In the genomic region with DNA sequence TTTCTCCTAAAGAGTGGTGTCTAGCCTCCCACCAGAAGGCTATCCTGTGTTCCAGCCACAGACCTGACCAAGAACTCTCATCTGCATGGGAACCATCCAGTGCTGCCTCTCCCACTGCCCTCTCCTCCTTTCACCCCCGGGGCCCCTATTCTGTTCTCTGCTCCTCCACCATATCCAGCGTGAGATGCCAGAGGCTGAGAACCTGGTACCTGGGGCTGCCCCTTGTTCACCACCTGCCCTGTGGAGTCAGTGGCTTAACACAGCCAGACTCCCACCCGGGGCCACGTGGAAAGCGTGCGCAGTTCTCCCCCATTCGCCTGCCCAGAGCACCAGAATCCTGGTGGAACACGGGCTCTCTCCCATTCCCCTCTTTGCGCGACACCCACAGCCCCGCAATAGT, we compare ENCODE assay signal across 31 mouse cellular contexts.
"Had no signal": no experiment of that assay in that cellular context is flagged by ENCODE, and none has a peak within 500 bp of the region (broad histone marks: within the 10 kb centered on the region; RNA-seq: fewer than 3 reads in every experiment).

No protein-coding gene starts in this region.

- H3K4me2 ChIP-seq: limb, embryonic 12.5 days; limb, embryonic 13.5 days; limb, embryonic 15.5 days; liver, embryonic 11.5 days; liver, embryonic 12.5 days; liver, embryonic 13.5 days; liver, embryonic 15.5 days; lung, embryonic 14.5 days; lung, embryonic 15.5 days; midbrain, embryonic 11.5 days; midbrain, embryonic 12.5 days; midbrain, embryonic 15.5 days; neural tube, embryonic 12.5 days had no signal

- H3K36me3 ChIP-seq: limb, embryonic 10.5 days; limb, embryonic 12.5 days; limb, embryonic 13.5 days; limb, embryonic 15.5 days; liver, embryonic 12.5 days; liver, embryonic 13.5 days; liver, embryonic 15.5 days; lung, embryonic 15.5 days; midbrain, embryonic 10.5 days; midbrain, embryonic 12.5 days; midbrain, embryonic 15.5 days; neural tube, embryonic 12.5 days had no signal

- H3K27me3 ChIP-seq: limb, embryonic 12.5 days; limb, embryonic 13.5 days; limb, embryonic 15.5 days; liver, embryonic 12.5 days; liver, embryonic 13.5 days; liver, embryonic 15.5 days; lung, embryonic 15.5 days; megakaryocyte, embryonic 14.5 days; midbrain, embryonic 12.5 days; midbrain, embryonic 15.5 days; neural tube, embryonic 12.5 days had no signal

- H3K9ac ChIP-seq: limb, embryonic 12.5 days; limb, embryonic 13.5 days; limb, embryonic 15.5 days; liver, embryonic 12.5 days; liver, embryonic 13.5 days; liver, embryonic 14.5 days; liver, embryonic 15.5 days; liver, postnatal 0 days; lung, embryonic 14.5 days; lung, embryonic 15.5 days; midbrain, embryonic 12.5 days; midbrain, embryonic 15.5 days; neural tube, embryonic 12.5 days had no signal

- ATAC-seq: liver, embryonic 12.5 days; liver, postnatal 0 days; lung, postnatal 0 days; midbrain, embryonic 16.5 days had no signal

- DNase-seq: left cerebral cortex, postnatal 4 days; liver; liver, embryonic 13.5 days; liver, postnatal 0 days; lung, adult 18-20 months; lung, adult 2 months; lung, embryonic 14.5 days; lung, postnatal 10 days; lung, postnatal 14 days; lung, postnatal 36 days; lung, postnatal 4 days; midbrain, embryonic 14.5 days had no signal

- H3K4me1 ChIP-seq: limb, embryonic 10.5 days; limb, embryonic 12.5 days; limb, embryonic 13.5 days; limb, embryonic 15.5 days; liver, embryonic 12.5 days; liver, embryonic 13.5 days; liver, embryonic 15.5 days; lung, embryonic 15.5 days; megakaryocyte, embryonic 14.5 days; midbrain, embryonic 10.5 days; midbrain, embryonic 12.5 days; midbrain, embryonic 15.5 days; neural tube, embryonic 12.5 days had no signal

- H3K4me3 ChIP-seq: limb, embryonic 10.5 days; limb, embryonic 12.5 days; limb, embryonic 13.5 days; limb, embryonic 15.5 days; liver, embryonic 12.5 days; liver, embryonic 13.5 days; liver, embryonic 15.5 days; lung, embryonic 15.5 days; megakaryocyte, embryonic 14.5 days; midbrain, embryonic 10.5 days; midbrain, embryonic 12.5 days; midbrain, embryonic 15.5 days; myocyte; neural tube, embryonic 12.5 days had no signal

- H3K9me3 ChIP-seq: limb, embryonic 10.5 days; limb, embryonic 12.5 days; limb, embryonic 13.5 days; limb, embryonic 15.5 days; liver, embryonic 13.5 days; liver, embryonic 15.5 days; lung, embryonic 15.5 days; midbrain, embryonic 10.5 days; midbrain, embryonic 12.5 days; midbrain, embryonic 15.5 days; neural tube, embryonic 12.5 days had no signal

- H3K27ac ChIP-seq: limb, embryonic 10.5 days; limb, embryonic 12.5 days; limb, embryonic 13.5 days; limb, embryonic 15.5 days; liver, embryonic 12.5 days; liver, embryonic 13.5 days; liver, embryonic 14.5 days; liver, embryonic 15.5 days; lung, embryonic 15.5 days; macrophage; midbrain, embryonic 10.5 days; midbrain, embryonic 12.5 days; midbrain, embryonic 15.5 days; neural tube, embryonic 12.5 days had no signal
